Mouse (Mus musculus): Measurements from ENCODE around the gene Tcerg1l.

Gene Tcerg1l

GRCm38 (mm10) chr7:138217556-138218098 is 179.9 kb downstream of the Tcerg1l start:
- no peak for DNase-seq (ENCODE audit: low spot score)

GRCm38 (mm10) chr7:138215177-138215830 is 182.2 kb downstream of the Tcerg1l start:
- no peak for DNase-seq (ENCODE audit: low spot score)

GRCm38 (mm10) chr7:138214710-138215109 is 182.8 kb downstream of the Tcerg1l start:
- no peak for DNase-seq (ENCODE audit: low spot score)

- DNase-seq (ENCODE audit: low spot score), result no peak
Measured at GRCm38 (mm10) chr7:138209769-138210168, 187.8 kb downstream of the Tcerg1l start.

- no peak for DNase-seq (ENCODE audit: low spot score)
Measured at GRCm38 (mm10) chr7:138205124-138205523, 192.4 kb downstream of the Tcerg1l start.

- DNase-seq (ENCODE audit: low spot score), result no peak
Measured at GRCm38 (mm10) chr7:138202162-138202832, 195.2 kb downstream of the Tcerg1l start.

- peak; percentile 25 for DNase-seq (ENCODE audit: low spot score)
Measured at GRCm38 (mm10) chr7:138199333-138200058, 198.0 kb downstream of the Tcerg1l start.

- no peak for DNase-seq (ENCODE audit: low spot score)
Measured at GRCm38 (mm10) chr7:138196139-138196538, 201.4 kb downstream of the Tcerg1l start.

- no peak for DNase-seq (ENCODE audit: low spot score)
Measured at GRCm38 (mm10) chr7:138184197-138184596, 213.3 kb downstream of the Tcerg1l start.

- DNase-seq (ENCODE audit: low spot score), result no peak
Measured at GRCm38 (mm10) chr7:138182216-138182615, 215.3 kb downstream of the Tcerg1l start.

GRCm38 (mm10) chr7:138178617-138179016 is 218.9 kb downstream of the Tcerg1l start:
- no peak for DNase-seq (ENCODE audit: low spot score)

- DNase-seq (ENCODE audit: low spot score), result no peak
Measured at GRCm38 (mm10) chr7:138176026-138176425, 221.5 kb downstream of the Tcerg1l start.

- DNase-seq (ENCODE audit: low spot score), result no peak
Measured at GRCm38 (mm10) chr7:138170389-138170788, 227.1 kb downstream of the Tcerg1l start.

Data from left cerebral cortex, adult 11 months (tissue).